Mouse (Mus musculus) forebrain, embryonic 10.5 days (tissue): Measurements from ENCODE around the gene Trim11. TPM values are rescaled to one million over a fixed set of nuclear protein-coding genes. Genes with fewer than 3 reads are reported as not detected.

Experiments
- DNase-seq: peaks from one replicate; pipeline ENCODE4 v3.0.0-alpha.2; 2017; ENCODE audit warnings: low spot score; ENCODE audit errors: extremely low spot score
- H3K27ac ChIP-seq: fragments of 300-500 bp; sonication (generic); 2 replicates; pipeline ENCODE4 v1.5.1; 2016; ENCODE audit warnings: mild to moderate bottlenecking
- H3K27me3 ChIP-seq: fragments of 300-500 bp; sonication (generic); 2 replicates; pipeline ENCODE4 v1.6.1; 2016; ENCODE audit warnings: mild to moderate bottlenecking; ENCODE audit not compliant: poor library complexity, severe bottlenecking
- H3K36me3 ChIP-seq: fragments of 300-500 bp; sonication (generic); replicated peaks from 2 replicates; pipeline ENCODE4 v1.6.1; 2016; ENCODE audit warnings: mild to moderate bottlenecking, moderate library complexity
- H3K4me1 ChIP-seq: fragments of 300-500 bp; sonication (generic); 2 replicates; pipeline ENCODE4 v1.6.1; 2016
- H3K4me3 ChIP-seq: fragments of 300-500 bp; sonication (generic); 2 replicates; pipeline ENCODE4 v1.5.1; 2016; ENCODE audit warnings: mild to moderate bottlenecking, moderate library complexity
- H3K9me3 ChIP-seq: fragments of 300-500 bp; sonication (generic); 2 replicates; pipeline ENCODE4 v1.6.1; 2016; ENCODE audit warnings: mild to moderate bottlenecking, moderate library complexity
- WGBS: fragments of 180-500 bp; shearing (Covaris S2); methylation state at CpG from one replicate; pipeline ENCODE4 v1.1.7; 2016; 5-methylcytosine and 5-hydroxymethylcytosine counted together
- polyA plus RNA-seq: library from polyadenylated mRNA; unstranded; fragments of >200 nt; fragmentation: Nextera tagmentation; extraction: Ambion mirVana; gene quantifications from 2 replicates; pipeline ENCODE4 v1.2.1, GENCODE M21; 2016

The Trim11 gene
- polyA plus RNA-seq, 1 experiment from 2014 or later = 19.6 TPM

- H3K4me1 ChIP-seq = peaks cover 6% of the 10 kb centered on the region
- no peak overlapping the region for H3K4me3 ChIP-seq
- no peak overlapping the region for H3K27ac ChIP-seq
- peaks cover 72% of the 10 kb centered on the region for H3K36me3 ChIP-seq
- no peak for DNase-seq
- peaks cover 25% of the 10 kb centered on the region for H3K27me3 ChIP-seq
- no peaks in the 10 kb centered on the region for H3K9me3 ChIP-seq
- WGBS = 93% methylated on average over 4 of the region's 4 CpGs
These were observed 11.3 kb downstream of the Trim11 start for GRCm38 (mm10) chr11:58989166-58989565.

- Histone ChIP-seq H3K4me3 (no peak overlapping the region), H3K27ac (no peak overlapping the region), H3K36me3 (peaks cover 62% of the 10 kb centered on the region), H3K27me3 (peaks cover 35% of the 10 kb centered on the region), H3K9me3 (no peaks in the 10 kb centered on the region), H3K4me1 (peaks cover 16% of the 10 kb centered on the region)
- no peak for DNase-seq
- 94% methylated on average over 17 of the region's 17 CpGs for WGBS
These were observed 12.2 kb downstream of the Trim11 start for GRCm38 (mm10) chr11:58990141-58990540.

GRCm38 (mm10) chr11:58990794-58991193, 12.9 kb downstream of the Trim11 start:
- WGBS = 90% methylated on average over 9 of the region's 9 CpGs
- no peak for DNase-seq
- peaks cover 41% of the 10 kb centered on the region for H3K27me3 ChIP-seq
- H3K9me3 ChIP-seq = no peaks in the 10 kb centered on the region
- H3K36me3 ChIP-seq = peaks cover 56% of the 10 kb centered on the region
- H3K27ac ChIP-seq = no peak overlapping the region
- peaks cover 16% of the 10 kb centered on the region for H3K4me1 ChIP-seq
- H3K4me3 ChIP-seq = no peak overlapping the region

GRCm38 (mm10) chr11:58991911-58992310, 14.0 kb downstream of the Trim11 start:
- no peak overlapping the region for H3K4me3 ChIP-seq
- H3K4me1 ChIP-seq = peaks cover 16% of the 10 kb centered on the region
- peaks cover 45% of the 10 kb centered on the region for H3K36me3 ChIP-seq
- WGBS = 81% methylated on average over 3 of the region's 3 CpGs
- no peak for DNase-seq
- H3K27me3 ChIP-seq = peaks cover 52% of the 10 kb centered on the region
- no peak overlapping the region for H3K27ac ChIP-seq
- no peaks in the 10 kb centered on the region for H3K9me3 ChIP-seq

- DNase-seq = no peak
- no peak overlapping the region for H3K27ac ChIP-seq
- H3K9me3 ChIP-seq = no peaks in the 10 kb centered on the region
- 83% methylated on average over 6 of the region's 6 CpGs for WGBS
- no peak overlapping the region for H3K4me3 ChIP-seq
- H3K36me3 ChIP-seq = peaks cover 33% of the 10 kb centered on the region
- H3K4me1 ChIP-seq = peaks cover 16% of the 10 kb centered on the region
- H3K27me3 ChIP-seq = peaks cover 65% of the 10 kb centered on the region
These were observed 15.3 kb downstream of the Trim11 start for GRCm38 (mm10) chr11:58993091-58993670.

GRCm38 (mm10) chr11:58994337-58994826, 16.5 kb downstream of the Trim11 start:
- 1% methylated on average over 33 of the region's 35 CpGs for WGBS
- Histone ChIP-seq H3K4me1 (peaks cover 20% of the 10 kb centered on the region), H3K9me3 (no peaks in the 10 kb centered on the region), H3K27me3 (peaks cover 69% of the 10 kb centered on the region), H3K36me3 (peaks cover 21% of the 10 kb centered on the region), H3K27ac (peak overlapping the region; percentile 49; the same call in 1 of the 2 replicates), H3K4me3 (peak overlapping the region; percentile 52)
- DNase-seq = peak; percentile 74

- H3K4me3 ChIP-seq = peak overlapping the region; percentile 52; the same call in 1 of the 2 replicates
- no peak for DNase-seq
- H3K4me1 ChIP-seq = peaks cover 20% of the 10 kb centered on the region
- 85% methylated on average over 9 of the region's 9 CpGs for WGBS
- peaks cover 76% of the 10 kb centered on the region for H3K27me3 ChIP-seq
- no peaks in the 10 kb centered on the region for H3K9me3 ChIP-seq
- H3K36me3 ChIP-seq = peaks cover 12% of the 10 kb centered on the region
- H3K27ac ChIP-seq = no peak overlapping the region
These were observed 17.3 kb downstream of the Trim11 start for GRCm38 (mm10) chr11:58995061-58995806.

GRCm38 (mm10) chr11:58995807-58996370, 18.0 kb downstream of the Trim11 start:
- WGBS = 61% methylated on average over 12 of the region's 12 CpGs
- H3K4me3 ChIP-seq = no peak overlapping the region
- no peaks in the 10 kb centered on the region for H3K9me3 ChIP-seq
- no peak for DNase-seq
- peaks cover 76% of the 10 kb centered on the region for H3K27me3 ChIP-seq
- H3K36me3 ChIP-seq = peaks cover 6% of the 10 kb centered on the region
- H3K4me1 ChIP-seq = peaks cover 20% of the 10 kb centered on the region
- no peak overlapping the region for H3K27ac ChIP-seq

GRCm38 (mm10) chr11:58997541-58997940, 19.6 kb downstream of the Trim11 start:
- WGBS = 89% methylated on average over 5 of the region's 5 CpGs

GRCm38 (mm10) chr11:58999158-58999557, 21.3 kb downstream of the Trim11 start:
- Histone ChIP-seq H3K27ac (no peak overlapping the region), H3K4me1 (peaks cover 14% of the 10 kb centered on the region), H3K4me3 (no peak overlapping the region), H3K9me3 (no peaks in the 10 kb centered on the region), H3K36me3 (no peaks in the 10 kb centered on the region), H3K27me3 (peaks cover 51% of the 10 kb centered on the region)
- WGBS = 64% methylated on average over 11 of the region's 11 CpGs
- no peak for DNase-seq

More at GRCm38 (mm10) chr11:58997541-58997940, 19.6 kb downstream of the Trim11 start:
- no peak overlapping the region for H3K4me3 ChIP-seq
- peaks cover 20% of the 10 kb centered on the region for H3K4me1 ChIP-seq
- peaks cover 67% of the 10 kb centered on the region for H3K27me3 ChIP-seq
- DNase-seq = no peak
- H3K9me3 ChIP-seq = no peaks in the 10 kb centered on the region
- no peaks in the 10 kb centered on the region for H3K36me3 ChIP-seq
- H3K27ac ChIP-seq = no peak overlapping the region

GRCm38 (mm10) chr11:58999830-59000229, 21.9 kb downstream of the Trim11 start:
- DNase-seq = no peak
- 85% methylated on average over 6 of the region's 6 CpGs for WGBS
- H3K27ac ChIP-seq = no peak overlapping the region
- peaks cover 7% of the 10 kb centered on the region for H3K4me1 ChIP-seq
- no peak overlapping the region for H3K4me3 ChIP-seq
- peaks cover 44% of the 10 kb centered on the region for H3K27me3 ChIP-seq
- no peaks in the 10 kb centered on the region for H3K9me3 ChIP-seq
- no peaks in the 10 kb centered on the region for H3K36me3 ChIP-seq

- peaks cover 36% of the 10 kb centered on the region for H3K27me3 ChIP-seq
- peaks cover 4% of the 10 kb centered on the region; the same call in 1 of the 2 replicates for H3K4me1 ChIP-seq
- H3K36me3 ChIP-seq = no peaks in the 10 kb centered on the region
- no peak overlapping the region for H3K4me3 ChIP-seq
- H3K27ac ChIP-seq = no peak overlapping the region
- WGBS = 92% methylated on average over 21 of the region's 21 CpGs
- DNase-seq = no peak
- H3K9me3 ChIP-seq = no peaks in the 10 kb centered on the region
These were observed 22.7 kb downstream of the Trim11 start for GRCm38 (mm10) chr11:59000635-59001034.
